Mouse (Mus musculus) neural tube, embryonic 11.5 days (tissue): Measurements from ENCODE around the gene Aff3. TPM values are rescaled to one million over a fixed set of nuclear protein-coding genes. Genes with fewer than 3 reads are reported as not detected.

Experiments used
- ATAC-seq: fragments of 200-750 bp; cut with Nextera tagmentation; 2 replicates; pipeline ENCODE4 v1.8.0; 2017; ENCODE audit warnings: moderate number of reproducible peaks, mild to moderate bottlenecking, moderate TSS enrichment, moderate library complexity; ENCODE audit not compliant: insufficient read depth, low FRiP score, low TSS enrichment
- DNase-seq: peaks from one replicate; pipeline ENCODE4 v3.0.0-alpha.2; 2015; ENCODE audit warnings: low spot score
- H3K27ac ChIP-seq: fragments of 300-500 bp; sonication (generic); 2 replicates; pipeline ENCODE4 v1.5.1; 2014; ENCODE audit warnings: low read depth, mild to moderate bottlenecking, low read length
- H3K27me3 ChIP-seq: fragments of 300-500 bp; sonication (generic); 2 replicates; pipeline ENCODE4 v1.6.1; 2014; ENCODE audit warnings: mild to moderate bottlenecking, low read length, mixed read lengths; ENCODE audit not compliant: control insufficient read depth, insufficient read depth
- H3K36me3 ChIP-seq: fragments of 300-500 bp; sonication (generic); 2 replicates; pipeline ENCODE4 v1.6.1; 2014; ENCODE audit warnings: mild to moderate bottlenecking, low read length, moderate library complexity, mixed read lengths; ENCODE audit not compliant: control insufficient read depth, insufficient read depth
- H3K4me1 ChIP-seq: fragments of 300-500 bp; sonication (generic); 2 replicates; pipeline ENCODE4 v1.6.1; 2014; ENCODE audit warnings: low read length, mixed read lengths; ENCODE audit not compliant: control insufficient read depth, insufficient read depth
- H3K4me2 ChIP-seq: fragments of 300-500 bp; sonication (generic); 2 replicates; pipeline ENCODE4 v1.6.1; 2014; ENCODE audit warnings: low read depth, mild to moderate bottlenecking, moderate library complexity
- H3K4me3 ChIP-seq: fragments of 300-500 bp; sonication (generic); 2 replicates; pipeline ENCODE4 v1.5.1; 2014; ENCODE audit warnings: low read depth, low read length
- H3K9ac ChIP-seq: fragments of 300-500 bp; sonication (generic); 2 replicates; pipeline ENCODE4 v1.6.1; 2014; ENCODE audit warnings: mild to moderate bottlenecking, low read length
- H3K9me3 ChIP-seq: fragments of 300-500 bp; sonication (generic); 2 replicates; pipeline ENCODE4 v1.6.1; 2016; ENCODE audit warnings: low read length; ENCODE audit not compliant: control insufficient read depth
- WGBS: fragments of 180-500 bp; shearing (Covaris S2); extraction: QIAGEN DNeasy Blood & Tissue Kit; methylation state at CpG from one replicate; pipeline ENCODE4 v1.1.7; 2014; 5-methylcytosine and 5-hydroxymethylcytosine counted together
- polyA plus RNA-seq: library from polyadenylated mRNA; unstranded; fragments of >200 nt; fragmentation: Nextera tagmentation; extraction: Ambion mirVana; gene quantifications from 2 replicates; pipeline ENCODE4 v1.2.1, GENCODE M21; 2014

Aff3 gene
- polyA plus RNA-seq, 1 experiment from 2014 or later, result 33.3 TPM

- no peaks in the 10 kb centered on the region for H3K9me3 ChIP-seq
- no peak overlapping the region for H3K27ac ChIP-seq
- 10% methylated on average over 4 of the region's 4 CpGs for WGBS
- no peak overlapping the region for H3K4me2 ChIP-seq
- no peaks in the 10 kb centered on the region for H3K36me3 ChIP-seq
- no peak overlapping the region for H3K4me3 ChIP-seq
- no peak overlapping the region for H3K9ac ChIP-seq
- no peaks in the 10 kb centered on the region for H3K27me3 ChIP-seq
- DNase-seq (no peak), ATAC-seq (no peak)
- no peaks in the 10 kb centered on the region for H3K4me1 ChIP-seq
Observed at GRCm38 (mm10) chr1:38642288-38642687, 22.5 kb downstream of the Aff3 start.

- no peak overlapping the region for H3K4me3 ChIP-seq
- 71% methylated on average over 5 of the region's 5 CpGs for WGBS
- H3K9me3 ChIP-seq, result no peaks in the 10 kb centered on the region
- H3K27me3 ChIP-seq, result no peaks in the 10 kb centered on the region
- no peak overlapping the region for H3K9ac ChIP-seq
- no peak overlapping the region for H3K27ac ChIP-seq
- no peak for ATAC-seq
- H3K4me2 ChIP-seq, result no peak overlapping the region
- no peak for DNase-seq
- H3K4me1 ChIP-seq, result 0 out of 2 replicates have a peak, but pooled peaks cover 5% of the 10 kb centered on the region
- H3K36me3 ChIP-seq, result no peaks in the 10 kb centered on the region
Observed at GRCm38 (mm10) chr1:38639669-38640068, 25.1 kb downstream of the Aff3 start.

- Histone ChIP-seq H3K36me3 (no peaks in the 10 kb centered on the region), H3K27me3 (no peaks in the 10 kb centered on the region), H3K4me2 (no peak overlapping the region), H3K9ac (no peak overlapping the region), H3K4me3 (no peak overlapping the region), H3K27ac (no peak overlapping the region), H3K9me3 (no peaks in the 10 kb centered on the region), H3K4me1 (peaks cover 23% of the 10 kb centered on the region)
- ATAC-seq, result no peak
- DNase-seq, result peak; percentile 38
- WGBS, result 41% methylated on average over 7 of the region's 7 CpGs
Observed at GRCm38 (mm10) chr1:38635596-38635995, 29.2 kb downstream of the Aff3 start.

- Histone ChIP-seq H3K27me3 (no peaks in the 10 kb centered on the region), H3K9me3 (no peaks in the 10 kb centered on the region), H3K27ac (no peak overlapping the region), H3K36me3 (no peaks in the 10 kb centered on the region), H3K4me1 (peaks cover 27% of the 10 kb centered on the region), H3K4me3 (no peak overlapping the region), H3K4me2 (no peak overlapping the region), H3K9ac (no peak overlapping the region)
- ATAC-seq, result no peak
- no peak for DNase-seq
- 90% methylated on average over 7 of the region's 7 CpGs for WGBS
Observed at GRCm38 (mm10) chr1:38634081-38634480, 30.7 kb downstream of the Aff3 start.

GRCm38 (mm10) chr1:38632461-38633180 is 32.1 kb downstream of the Aff3 start:
- WGBS, result 74% methylated on average over 16 of the region's 16 CpGs
- Histone ChIP-seq H3K9ac (no peak overlapping the region), H3K4me1 (peaks cover 40% of the 10 kb centered on the region), H3K9me3 (no peaks in the 10 kb centered on the region), H3K4me2 (no peak overlapping the region), H3K4me3 (no peak overlapping the region), H3K27me3 (no peaks in the 10 kb centered on the region), H3K27ac (no peak overlapping the region), H3K36me3 (no peaks in the 10 kb centered on the region)
- DNase-seq, result no peak
- no peak for ATAC-seq

- Histone ChIP-seq H3K4me3 (no peak overlapping the region), H3K27ac (0 out of 2 replicates have a peak overlapping the region, but pooled peaks have one; percentile 8), H3K4me2 (no peak overlapping the region), H3K36me3 (no peaks in the 10 kb centered on the region), H3K9ac (no peak overlapping the region), H3K27me3 (no peaks in the 10 kb centered on the region), H3K9me3 (no peaks in the 10 kb centered on the region), H3K4me1 (peaks cover 40% of the 10 kb centered on the region)
- no peak for ATAC-seq
- peak; percentile 21 for DNase-seq
- WGBS, result 16% methylated on average over 7 of the region's 7 CpGs
Observed at GRCm38 (mm10) chr1:38631501-38632279, 33.1 kb downstream of the Aff3 start.

GRCm38 (mm10) chr1:38628901-38629585 is 35.7 kb downstream of the Aff3 start:
- Histone ChIP-seq H3K9ac (peak overlapping the region; percentile 46), H3K9me3 (no peaks in the 10 kb centered on the region), H3K27me3 (no peaks in the 10 kb centered on the region), H3K4me1 (peaks cover 42% of the 10 kb centered on the region), H3K4me2 (no peak overlapping the region), H3K4me3 (no peak overlapping the region), H3K27ac (peak overlapping the region; percentile 94; the same call in 1 of the 2 replicates), H3K36me3 (no peaks in the 10 kb centered on the region)
- WGBS, result 18% methylated on average over 11 of the region's 11 CpGs
- DNase-seq (peak; percentile 51), ATAC-seq (no peak)

GRCm38 (mm10) chr1:38628426-38628825 is 36.3 kb downstream of the Aff3 start:
- Histone ChIP-seq H3K9ac (peak overlapping the region; percentile 93), H3K9me3 (no peaks in the 10 kb centered on the region), H3K27ac (peak overlapping the region; percentile 94), H3K36me3 (no peaks in the 10 kb centered on the region), H3K4me3 (peak overlapping the region; percentile 86), H3K4me1 (peaks cover 42% of the 10 kb centered on the region), H3K4me2 (peak overlapping the region; percentile 77), H3K27me3 (no peaks in the 10 kb centered on the region)
- ATAC-seq, result peak; percentile 31; the same call in 1 of the 2 replicates
- DNase-seq, result peak; percentile 50
- 21% methylated on average over 8 of the region's 8 CpGs for WGBS
